Comparison of ENCODE assay signal across 8 mouse cellular contexts in the genomic region with DNA sequence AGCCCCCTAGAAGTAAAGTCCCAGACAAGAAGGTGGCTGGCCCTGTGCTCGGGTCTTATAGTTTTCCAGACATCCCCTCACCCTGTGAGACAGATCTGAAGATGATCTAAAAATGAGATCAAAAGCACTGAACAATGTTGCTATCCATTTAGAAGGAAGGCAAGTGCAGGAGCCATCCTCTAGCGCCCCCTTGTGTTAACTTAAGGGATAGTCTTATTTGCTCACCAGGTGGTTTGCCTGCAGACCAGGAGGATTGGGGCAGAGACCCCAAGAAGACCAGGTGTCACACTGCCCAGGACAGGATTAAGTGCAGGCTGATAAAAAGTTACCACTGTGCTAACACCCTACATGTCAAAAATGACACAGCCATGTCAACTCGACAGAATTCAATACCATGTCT. TPM values are rescaled to one million over a fixed set of nuclear protein-coding genes. Genes with fewer than 3 reads are reported as not detected.
DNase-seq lines count a peak whose midpoint lies in the region; ATAC-seq and TF ChIP-seq lines count a peak whose summit lies in the region.

No protein-coding gene starts in this region.

- peak; percentile 87 for TF ChIP-seq CTCF in left cerebral cortex, adult 2 months (IDR thresholded peaks at IDR 0.05)

- no peak for ATAC-seq in CD4-positive, CD25-positive, alpha-beta regulatory T cell, adult 4 months
- 0 out of 2 replicates have a peak, but pooled peaks have one; percentile 44 for ATAC-seq in megakaryocyte-erythroid progenitor cell, adult 5-6 weeks (replicated peaks; ENCODE audit: low FRiP score, low TSS enrichment, poor library complexity, severe bottlenecking)
- ATAC-seq in erythroblast, adult 5-6 weeks (replicated peaks; ENCODE audit: low FRiP score, poor library complexity, severe bottlenecking) = no peak

- H3K27ac ChIP-seq in left cerebral cortex, adult 2 months = no peak overlapping the region

- peak; percentile 50 for DNase-seq in CD4-positive, CD25-positive, alpha-beta regulatory T cell, adult 2 months (ENCODE audit: low read depth, low spot score)
- DNase-seq in left cerebral cortex, adult 2 months (ENCODE audit: extremely low spot score in 1 of 2, low spot score in 2 of 2) = peak; percentile 31 to 34
- DNase-seq in left cerebral cortex, postnatal 36 days (ENCODE audit: low spot score in 2 of 2) = no peak
- DNase-seq in WW6 (ENCODE audit: low read depth, low spot score) = peak; percentile 46
- peak; percentile 26 for DNase-seq in embryo, embryonic 11 days

- intact Hi-C loops in left cerebral cortex, adult 2 months (cut with DNase I) = loop anchor here (5.0 kb wide), 1 partner anchor 268 kb away; no protein-coding TSS in a partner anchor
- intact Hi-C loops in left cerebral cortex, postnatal 36 days (cut with DNase I) = loop anchor here (5.0 kb wide), 1 partner anchor 77 kb away; no protein-coding TSS in a partner anchor

- H3K4me3 ChIP-seq in left cerebral cortex, adult 2 months = no peak overlapping the region

RNA-seq across cellular contexts. Expression of a gene that starts 58.3 kb away (rescaled TPM):
- not detected for polyA plus RNA-seq in CD4-positive, CD25-positive, alpha-beta regulatory T cell, adult 4 months (2017; shearing (Covaris generic))
- 100 to 1,000 TPM; 141 to 149 TPM for total RNA-seq in left cerebral cortex, adult 2 months (2021)
- 100 to 1,000 TPM; 128 to 164 TPM for total RNA-seq in left cerebral cortex, postnatal 36 days (2021)
- total RNA-seq in megakaryocyte-erythroid progenitor cell, adult 5-6 weeks (2014; fragmentation: Nextera tagmentation) = 0.17 TPM in 1 of 2 replicates, not detected in the other
- not detected in 2 replicates for total RNA-seq in megakaryocyte-erythroid progenitor cell, adult 5-6 weeks (2017)
- total RNA-seq in erythroblast, adult 5-6 weeks (2015; ENCODE audit: low replicate concordance) = not detected in 2 replicates
- total RNA-seq in erythroblast, adult 5-6 weeks (2017; ENCODE audit: low replicate concordance) = not detected in 2 replicates

Comparison
In these comparisons a context has a peak if more than half of its experiments do, and no peak if none do; other contexts are left out.
1. DNase-seq: peak in CD4-positive, CD25-positive, alpha-beta regulatory T cell, adult 2 months (single experiment), left cerebral cortex, adult 2 months (2 of 2), WW6 (single experiment) and embryo, embryonic 11 days (single experiment); none in left cerebral cortex, postnatal 36 days (0 of 2).
2. RNA of a gene that starts 58.3 kb away (total RNA-seq): 128 to 164 TPM in left cerebral cortex, postnatal 36 days and 141 to 149 TPM in left cerebral cortex, adult 2 months; 0.17 TPM in megakaryocyte-erythroid progenitor cell, adult 5-6 weeks and not detected in erythroblast, adult 5-6 weeks; every median in the first group is over 100 times any median in the second.